Mouse (Mus musculus) liver, adult 2 months (tissue): ENCODE measurements around the gene Ptger1.

ENCODE experiments used
- CTCF ChIP-seq: fragments of 200-500 bp; IDR thresholded peaks from 2 replicates; pipeline ENCODE4 v1.5.1; 2011; ENCODE audit warnings: low read depth, low read length, control low read depth
- POLR2A ChIP-seq: fragments of 200-500 bp; IDR thresholded peaks from 2 replicates; pipeline ENCODE4 v1.6.1; 2011; ENCODE audit warnings: low read length, control low read depth; ENCODE audit not compliant: insufficient read depth; ENCODE audit errors: extremely low read depth

DNA sequence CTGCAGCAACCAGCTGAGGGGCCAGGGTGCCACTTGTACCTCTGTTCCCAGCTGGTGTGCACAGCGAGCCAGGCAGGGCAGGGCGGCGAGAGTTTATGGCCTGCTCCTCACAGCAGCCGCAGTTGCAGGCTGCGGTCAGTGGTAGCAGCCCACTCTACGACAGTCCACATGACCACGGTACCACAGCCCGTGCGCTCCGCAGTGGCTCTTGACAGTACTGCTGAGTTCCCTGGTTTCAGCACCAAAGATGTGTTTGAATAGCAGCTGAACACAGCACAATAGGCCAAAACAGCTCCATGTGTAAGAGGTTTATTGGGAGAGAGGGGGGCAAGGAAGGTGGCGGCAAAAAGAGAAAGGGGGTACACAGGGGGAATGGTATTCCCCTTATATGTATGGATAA, 19.0 kb upstream of the Ptger1 start:
- TF ChIP-seq CTCF: no peak
- no peak for TF ChIP-seq POLR2A
